Mouse (Mus musculus) C2C12 (cell line): ENCODE data around the gene Krtap13. TPM values are rescaled to one million over a fixed set of nuclear protein-coding genes. Genes with fewer than 3 reads are reported as not detected.

ENCODE experiments used
- H3K27me3 ChIP-seq: one replicate; pipeline ENCODE4 v1.6.1; 2011; ENCODE audit not compliant: control insufficient read depth, insufficient read depth, insufficient read length
- H3K36me3 ChIP-seq: one replicate; pipeline ENCODE4 v1.6.1; 2011; ENCODE audit not compliant: control insufficient read depth, insufficient read depth
- H3K4me3 ChIP-seq: one replicate; pipeline ENCODE4 v1.5.1; 2011; ENCODE audit warnings: mild to moderate bottlenecking, control low read depth; ENCODE audit not compliant: poor library complexity, insufficient read depth, severe bottlenecking
- H3K79me2 ChIP-seq: one replicate; pipeline ENCODE4 v1.6.1; 2011; ENCODE audit not compliant: control insufficient read depth, insufficient read depth
- H3K79me3 ChIP-seq: one replicate; pipeline ENCODE4 v1.6.1; 2011; ENCODE audit warnings: low read depth, control low read depth
- H3ac ChIP-seq: one replicate; pipeline ENCODE3; 2011; ENCODE audit warnings: low read depth; ENCODE audit not compliant: control insufficient read depth, insufficient read length
- CEBPB ChIP-seq: IDR thresholded peaks from one replicate; pipeline ENCODE4 v1.6.1; 2011; ENCODE audit warnings: low read depth, mild to moderate bottlenecking, control low read depth, moderate library complexity
- CTCF ChIP-seq: IDR thresholded peaks from one replicate; pipeline ENCODE4 v1.5.1; 2011; ENCODE audit not compliant: control insufficient read depth, insufficient read depth, insufficient read length
- FOSL1 ChIP-seq: IDR thresholded peaks from one replicate; pipeline ENCODE4 v1.8.0; 2011; ENCODE audit warnings: mild to moderate bottlenecking, low read length; ENCODE audit not compliant: poor library complexity, insufficient read depth, severe bottlenecking
- MAX ChIP-seq: IDR thresholded peaks from one replicate; pipeline ENCODE4 v1.6.1; 2011; ENCODE audit warnings: mild to moderate bottlenecking, control low read depth
- MYOD1 ChIP-seq: IDR thresholded peaks from one replicate; pipeline ENCODE4 v1.6.1; 2011; ENCODE audit warnings: low read depth; ENCODE audit not compliant: control insufficient read depth, insufficient read length
- MYOG ChIP-seq: IDR thresholded peaks from one replicate; pipeline ENCODE4 v1.6.1; 2011; ENCODE audit not compliant: control insufficient read depth, insufficient read length; ENCODE audit errors: extremely low read depth
- USF1 ChIP-seq: IDR thresholded peaks from one replicate; pipeline ENCODE4 v1.6.1; 2011; ENCODE audit warnings: low read depth, mild to moderate bottlenecking, control low read depth, moderate library complexity
- polyA plus RNA-seq: library from polyadenylated mRNA; unstranded; fragments of >200 nt; fragmentation: generic; extraction: Trizol; gene quantifications from one replicate; pipeline ENCODE4 v1.2.1, GENCODE M21; 2012; ENCODE audit warnings: missing spikeins

The Krtap13 gene
- polyA plus RNA-seq, 1 experiment: not detected

DNA sequence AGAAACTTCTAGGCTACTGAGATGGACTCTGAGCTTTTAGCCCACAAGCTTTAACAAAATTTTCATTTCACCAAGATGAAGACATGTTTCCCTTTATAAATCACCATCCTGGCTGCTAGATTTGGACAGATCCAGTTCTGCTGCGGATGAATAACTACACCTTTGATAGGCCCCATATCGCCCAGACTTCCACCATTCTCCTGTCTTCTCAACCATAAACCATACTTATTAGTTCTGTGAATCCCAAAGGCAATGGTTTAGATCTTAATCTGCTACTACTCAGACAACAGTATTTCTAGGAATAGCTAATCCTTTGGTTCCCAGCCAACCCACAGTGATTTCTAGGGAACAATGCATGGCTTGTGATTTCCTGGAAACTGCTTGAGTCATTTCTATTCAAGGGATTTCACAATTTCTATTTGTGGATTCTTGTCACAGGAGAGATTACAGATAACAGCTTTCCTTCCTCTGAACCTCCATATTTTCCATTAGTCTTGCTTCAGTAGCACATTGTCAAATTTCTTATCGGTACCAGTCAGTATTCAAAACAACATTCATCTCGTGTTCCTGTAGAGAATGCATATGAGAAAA, 6.6 kb downstream of the Krtap13 start:
- TF ChIP-seq CTCF: no peak
- Histone ChIP-seq H3K79me2 (no peaks in the 10 kb centered on the region), H3ac (no peak overlapping the region), H3K79me3 (no peaks in the 10 kb centered on the region), H3K36me3 (no peaks in the 10 kb centered on the region), H3K4me3 (no peak overlapping the region), H3K27me3 (no peaks in the 10 kb centered on the region)

- Histone ChIP-seq H3ac (no peak overlapping the region), H3K4me3 (no peak overlapping the region), H3K79me2 (no peaks in the 10 kb centered on the region), H3K79me3 (no peaks in the 10 kb centered on the region), H3K27me3 (no peaks in the 10 kb centered on the region), H3K36me3 (no peaks in the 10 kb centered on the region)
- TF ChIP-seq USF1: no peak
- TF ChIP-seq MYOD1: no peak
- TF ChIP-seq FOSL1: no peak
- TF ChIP-seq CTCF: no peak
- TF ChIP-seq CEBPB: no peak
- no peak for TF ChIP-seq MAX
- TF ChIP-seq MYOG: no peak
Measured at GRCm38 (mm10) chr16:88735391-88735790, 16.0 kb downstream of the Krtap13 start.

DNA sequence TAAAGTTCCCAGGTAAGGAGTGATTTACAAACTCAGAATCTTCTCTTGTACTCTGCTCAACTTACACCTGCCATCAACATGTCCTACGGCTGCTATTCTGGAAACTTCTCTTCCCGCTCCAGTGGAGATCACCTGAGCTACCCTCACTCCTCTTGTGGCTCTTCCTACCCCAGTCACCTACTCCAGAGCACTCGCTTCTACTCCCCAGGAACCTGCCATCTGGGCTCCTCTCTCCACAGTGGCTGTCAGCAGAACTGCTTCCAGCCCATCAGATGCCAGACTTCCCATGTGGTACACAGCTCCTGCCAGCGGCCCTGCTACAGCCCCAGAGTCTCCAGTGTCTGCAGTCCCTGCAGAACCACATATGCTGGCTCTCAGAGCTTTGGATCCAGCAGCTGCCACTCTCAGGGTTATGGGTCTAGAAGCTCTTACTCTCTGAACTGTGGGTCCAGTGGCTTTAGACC, 22.6 kb downstream of the Krtap13 start, which contains the start of gene Krtap13-1:
Gene Krtap13-1, plus strand, starts transcription at position 51 of the 464 bp plus-strand sequence.
- Histone ChIP-seq H3ac (no peak within 1 kb of the TSS), H3K27me3 (no peaks in the 10 kb centered on the region), H3K4me3 (no peak within 1 kb of the TSS), H3K79me2 (no peaks in the 10 kb centered on the region), H3K36me3 (no peaks in the 10 kb centered on the region), H3K79me3 (no peaks in the 10 kb centered on the region)
- TF ChIP-seq USF1: no peak
- TF ChIP-seq MYOD1: no peak
- no peak for TF ChIP-seq CTCF
- TF ChIP-seq FOSL1: no peak
- TF ChIP-seq CEBPB: no peak
- TF ChIP-seq MAX: no peak
- no peak for TF ChIP-seq MYOG

GRCm38 (mm10) chr16:88720031-88720430, 31.4 kb downstream of the Krtap13 start:
- H3K4me3 ChIP-seq: no peak overlapping the region
- H3K79me2 ChIP-seq: no peaks in the 10 kb centered on the region
- no peaks in the 10 kb centered on the region for H3K27me3 ChIP-seq
- no peak overlapping the region for H3ac ChIP-seq
- H3K36me3 ChIP-seq: no peaks in the 10 kb centered on the region
- no peaks in the 10 kb centered on the region for H3K79me3 ChIP-seq
- TF ChIP-seq USF1: no peak

DNA sequence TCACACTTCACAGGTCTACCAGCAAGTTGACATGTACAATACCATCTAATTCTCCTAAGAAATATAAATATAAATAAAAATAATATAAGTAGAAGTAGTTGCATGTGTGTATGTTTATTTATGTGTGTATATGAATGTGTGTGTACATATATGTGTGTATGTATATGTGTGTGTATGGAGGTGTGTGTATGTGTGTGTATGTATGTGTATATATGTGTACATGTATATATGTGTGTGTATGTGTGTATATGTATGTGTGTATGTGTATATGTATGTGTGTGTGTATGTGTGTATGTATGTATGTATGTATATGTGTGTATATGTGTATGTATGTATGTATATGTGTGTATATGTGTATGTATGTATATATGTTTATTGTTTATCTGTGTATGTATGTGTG, 34.9 kb downstream of the Krtap13 start:
- H3K79me2 ChIP-seq: no peaks in the 10 kb centered on the region
- no peak overlapping the region for H3ac ChIP-seq
- no peaks in the 10 kb centered on the region for H3K27me3 ChIP-seq
- H3K79me3 ChIP-seq: no peaks in the 10 kb centered on the region
- TF ChIP-seq MAX: no peak
- TF ChIP-seq MYOD1: no peak
- TF ChIP-seq USF1: no peak
- no peak for TF ChIP-seq CEBPB
- no peak for TF ChIP-seq FOSL1
- TF ChIP-seq CTCF: no peak
- TF ChIP-seq MYOG: no peak
- H3K36me3 ChIP-seq: no peaks in the 10 kb centered on the region
- H3K4me3 ChIP-seq: no peak overlapping the region

DNA sequence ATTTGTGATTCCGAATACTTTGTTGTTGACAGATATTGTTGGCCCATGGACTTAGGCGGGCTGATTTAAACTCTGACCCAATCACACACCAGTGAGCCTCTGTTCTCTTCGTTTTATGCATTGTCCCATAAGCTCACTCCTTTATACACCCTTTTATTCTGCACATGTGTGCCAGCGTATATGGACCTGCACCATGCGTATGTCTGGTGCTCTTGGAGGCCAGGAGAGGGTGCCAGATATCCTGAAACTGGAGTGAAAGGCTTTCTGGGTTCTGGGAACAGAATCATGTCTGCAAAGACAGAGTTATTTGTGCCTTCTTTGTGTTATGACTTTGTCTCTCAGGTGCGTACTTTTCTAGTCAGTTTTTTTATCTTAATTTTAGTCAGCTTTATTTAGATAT, 40.2 kb downstream of the Krtap13 start:
- no peaks in the 10 kb centered on the region for H3K79me3 ChIP-seq
- TF ChIP-seq CEBPB (no peak), FOSL1 (no peak), MYOD1 (no peak), MAX (no peak), MYOG (no peak), CTCF (no peak), USF1 (no peak)
- H3ac ChIP-seq: no peak overlapping the region
- no peaks in the 10 kb centered on the region for H3K79me2 ChIP-seq
- H3K36me3 ChIP-seq: no peaks in the 10 kb centered on the region
- no peaks in the 10 kb centered on the region for H3K27me3 ChIP-seq
- no peak overlapping the region for H3K4me3 ChIP-seq

DNA sequence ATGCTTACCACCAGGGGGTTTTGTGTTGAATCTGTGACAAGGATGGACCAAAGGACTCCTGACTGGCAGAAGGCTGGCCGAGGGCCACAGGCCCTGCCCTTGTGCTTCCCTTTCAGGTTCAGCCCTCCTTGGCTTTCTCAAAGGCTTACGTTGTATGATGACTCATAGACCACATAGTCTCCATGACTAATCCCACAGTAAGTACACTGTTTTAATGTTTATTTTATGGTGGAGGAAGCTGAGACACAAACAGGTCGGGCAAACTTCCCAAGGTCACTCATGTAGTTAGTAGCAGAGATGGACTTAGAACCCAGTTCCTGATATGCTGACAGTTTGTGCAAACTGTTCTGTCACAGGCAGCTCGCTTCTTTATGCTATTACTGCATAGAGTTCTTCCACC, 40.7 kb downstream of the Krtap13 start:
- Histone ChIP-seq H3K36me3 (no peaks in the 10 kb centered on the region), H3K4me3 (no peak overlapping the region), H3K79me3 (no peaks in the 10 kb centered on the region), H3K79me2 (no peaks in the 10 kb centered on the region), H3ac (no peak overlapping the region), H3K27me3 (no peaks in the 10 kb centered on the region)
- TF ChIP-seq MAX (no peak), CEBPB (no peak), CTCF (no peak), FOSL1 (no peak), USF1 (no peak), MYOD1 (no peak), MYOG (no peak)
